Mouse (Mus musculus): Measurements from ENCODE around the gene Trmt10c. TPM values are rescaled to one million over a fixed set of nuclear protein-coding genes. Genes with fewer than 3 reads are reported as not detected.
A peak's percentile ranks its signal among the peaks of the same experiment; 100 is the strongest.
"Not testable (repeated sequence)": the region's sequence is repeated elsewhere in the genome, so short reads cannot be mapped to it uniquely, and the experiment has no call there.

Trmt10c gene
- total RNA-seq, 2 experiments from 2014 or later, result 33.1 to 58.8 TPM

GRCm38 (mm10) chr16:56056944-56057590 is 19.4 kb upstream of the Trmt10c start:
- no peak for ATAC-seq (replicated peaks; ENCODE audit: low FRiP score, low TSS enrichment, poor library complexity, severe bottlenecking)

GRCm38 (mm10) chr16:56055911-56056310 is 18.3 kb upstream of the Trmt10c start:
- ATAC-seq (replicated peaks; ENCODE audit: low FRiP score, low TSS enrichment, poor library complexity, severe bottlenecking), result no peak

GRCm38 (mm10) chr16:56048038-56048437 is 10.4 kb upstream of the Trmt10c start, which contains the start of gene Senp7:
TSS of gene Senp7 (plus strand) at chr16:56048338.
- ATAC-seq (replicated peaks; ENCODE audit: low FRiP score, low TSS enrichment, poor library complexity, severe bottlenecking), result not testable (repeated sequence)

- no peak for ATAC-seq (replicated peaks; ENCODE audit: low FRiP score, low TSS enrichment, poor library complexity, severe bottlenecking)
These were observed 471 bp upstream of the Trmt10c start for GRCm38 (mm10) chr16:56038090-56038489.

GRCm38 (mm10) chr16:56036501-56036900 is 1.1 kb downstream of the Trmt10c start:
- no peak for ATAC-seq (replicated peaks; ENCODE audit: low FRiP score, low TSS enrichment, poor library complexity, severe bottlenecking)

- ATAC-seq (replicated peaks; ENCODE audit: low FRiP score, low TSS enrichment, poor library complexity, severe bottlenecking), result no peak
These were observed 3.1 kb downstream of the Trmt10c start for GRCm38 (mm10) chr16:56034566-56034965.

- ATAC-seq (replicated peaks; ENCODE audit: low FRiP score, low TSS enrichment, poor library complexity, severe bottlenecking), result peak; percentile 95
These were observed 7.9 kb downstream of the Trmt10c start, which contains the start of gene Pcnp for GRCm38 (mm10) chr16:56029661-56030082. TSS of gene Pcnp (minus strand) at chr16:56029739.

GRCm38 (mm10) chr16:56028722-56029551 is 8.7 kb downstream of the Trmt10c start:
- ATAC-seq (replicated peaks; ENCODE audit: low FRiP score, low TSS enrichment, poor library complexity, severe bottlenecking), result peak; percentile 58

GRCm38 (mm10) chr16:56027854-56028629 is 9.6 kb downstream of the Trmt10c start:
- no peak for ATAC-seq (replicated peaks; ENCODE audit: low FRiP score, low TSS enrichment, poor library complexity, severe bottlenecking)

- ATAC-seq (replicated peaks; ENCODE audit: low FRiP score, low TSS enrichment, poor library complexity, severe bottlenecking), result no peak
These were observed 18.0 kb downstream of the Trmt10c start for GRCm38 (mm10) chr16:56019660-56020059.

GRCm38 (mm10) chr16:56014076-56014475 is 23.5 kb downstream of the Trmt10c start:
- no peak; the same call in 1 of the 2 replicates for ATAC-seq (replicated peaks; ENCODE audit: low FRiP score, low TSS enrichment, poor library complexity, severe bottlenecking)

- ATAC-seq (replicated peaks; ENCODE audit: low FRiP score, low TSS enrichment, poor library complexity, severe bottlenecking), result peak; percentile 52
These were observed 24.6 kb downstream of the Trmt10c start for GRCm38 (mm10) chr16:56012789-56013743.

GRCm38 (mm10) chr16:56008862-56009261 is 28.8 kb downstream of the Trmt10c start:
- no peak for ATAC-seq (replicated peaks; ENCODE audit: low FRiP score, low TSS enrichment, poor library complexity, severe bottlenecking)

- no peak for ATAC-seq (replicated peaks; ENCODE audit: low FRiP score, low TSS enrichment, poor library complexity, severe bottlenecking)
These were observed 30.8 kb downstream of the Trmt10c start for GRCm38 (mm10) chr16:56006798-56007197.

- no peak for ATAC-seq (replicated peaks; ENCODE audit: low FRiP score, low TSS enrichment, poor library complexity, severe bottlenecking)
These were observed 43.4 kb downstream of the Trmt10c start for GRCm38 (mm10) chr16:55994235-55994634.

GRCm38 (mm10) chr16:55990311-55990710 is 47.3 kb downstream of the Trmt10c start:
- no peak for ATAC-seq (replicated peaks; ENCODE audit: low FRiP score, low TSS enrichment, poor library complexity, severe bottlenecking)

- no peak for ATAC-seq (replicated peaks; ENCODE audit: low FRiP score, low TSS enrichment, poor library complexity, severe bottlenecking)
These were observed 51.6 kb downstream of the Trmt10c start for GRCm38 (mm10) chr16:55986001-55986400.
